Mouse (Mus musculus) spleen, adult 2 months (tissue): ENCODE data around the gene Hist1h2bh. TPM values are rescaled to one million over a fixed set of nuclear protein-coding genes. Genes with fewer than 3 reads are reported as not detected.
"Not testable (repeated sequence)": the region's sequence is repeated elsewhere in the genome, so short reads cannot be mapped to it uniquely, and the experiment has no call there.

ENCODE experiments used
- DNase-seq, 2 experiments: peaks; one replicate each; pipeline versions ENCODE4 v3.0.0 to v3.0.0-alpha.2; 2012 to 2021; ENCODE audit warnings: low spot score in 2 of 2, low read depth in 1 of 2
- H3K27ac ChIP-seq: fragments of 200-500 bp; 2 replicates; pipeline ENCODE4 v1.5.1; 2012; ENCODE audit warnings: low read length, inconsistent platforms; ENCODE audit not compliant: insufficient read depth
- H3K27me3 ChIP-seq: fragments of 200-500 bp; 2 replicates; pipeline ENCODE4 v1.6.1; 2012; ENCODE audit warnings: mild to moderate bottlenecking, moderate library complexity, low read length, inconsistent platforms; ENCODE audit not compliant: control insufficient read depth, insufficient read depth
- H3K36me3 ChIP-seq: fragments of 200-500 bp; 2 replicates; pipeline ENCODE4 v1.6.1; 2012; ENCODE audit warnings: mild to moderate bottlenecking, low read length, inconsistent platforms; ENCODE audit not compliant: control insufficient read depth, insufficient read depth
- H3K4me1 ChIP-seq: fragments of 200-500 bp; 2 replicates; pipeline ENCODE4 v1.6.1; 2011; ENCODE audit warnings: inconsistent platforms; ENCODE audit not compliant: control insufficient read depth, insufficient read depth, insufficient read length
- H3K4me3 ChIP-seq: fragments of 200-500 bp; 2 replicates; pipeline ENCODE4 v1.5.1; 2011; ENCODE audit warnings: mild to moderate bottlenecking, inconsistent platforms; ENCODE audit not compliant: insufficient read depth, insufficient read length; ENCODE audit errors: extremely low read depth
- CTCF ChIP-seq: fragments of 200-500 bp; IDR thresholded peaks from 2 replicates; pipeline ENCODE4 v1.5.1; 2011; ENCODE audit warnings: mild to moderate bottlenecking, inconsistent platforms; ENCODE audit not compliant: insufficient read depth, insufficient read length, insufficient replicate concordance; ENCODE audit errors: extremely low read depth
- POLR2A ChIP-seq: fragments of 200-500 bp; IDR thresholded peaks from 2 replicates; pipeline ENCODE4 v1.6.1; 2011; ENCODE audit warnings: low read depth, low read length, inconsistent platforms
- WGBS: fragments of 180-500 bp; shearing (Covaris S2); methylation state at CpG from one replicate; pipeline ENCODE4 v1.1.7; 2018; 5-methylcytosine and 5-hydroxymethylcytosine counted together
- polyA plus RNA-seq: library from polyadenylated mRNA; depleted of rRNA; stranded (reverse); fragments of >200 nt; gene quantifications from 2 replicates; pipeline ENCODE4 v1.2.3, GENCODE M21; 2012

Hist1h2bh gene
- polyA plus RNA-seq, 1 experiment = 4.9 TPM

- Histone ChIP-seq H3K4me3 (peak overlapping the region; percentile 30; the same call in 1 of the 2 replicates), H3K36me3 (no peaks in the 10 kb centered on the region), H3K27ac (no peak overlapping the region), H3K4me1 (peaks cover 2% of the 10 kb centered on the region; the same call in 1 of the 2 replicates), H3K27me3 (no peaks in the 10 kb centered on the region)
- 32% methylated on average over 2 of the region's 2 CpGs for WGBS
- DNase-seq = no peak
- TF ChIP-seq POLR2A (no peak), CTCF (no peak)
Measured at GRCm38 (mm10) chr13:23572218-23573033, 29.2 kb upstream of the Hist1h2bh start.

- not testable (repeated sequence) for H3K36me3 ChIP-seq, H3K27me3 ChIP-seq, H3K4me1 ChIP-seq, DNase-seq
- peak overlapping the region; percentile 92 for H3K27ac ChIP-seq
- WGBS = under 1% methylated on average over 17 of the region's 34 CpGs
- H3K4me3 ChIP-seq = peak overlapping the region; percentile 54
Measured at GRCm38 (mm10) chr13:23571504-23572217, 28.5 kb upstream of the Hist1h2bh start.

- under 1% methylated on average over 18 of the region's 18 CpGs for WGBS
Measured at GRCm38 (mm10) chr13:23571022-23571503, 27.9 kb upstream of the Hist1h2bh start, which contains the start of the genes Hist1h2ae and Hist1h2bg. Gene Hist1h2ae (minus strand): TSS chr13:23571220. Gene Hist1h2bg (plus strand): TSS chr13:23571396.

GRCm38 (mm10) chr13:23570261-23571021, 27.2 kb upstream of the Hist1h2bh start:
- WGBS = 3% methylated on average over 29 of the region's 41 CpGs
- H3K36me3 ChIP-seq, H3K27me3 ChIP-seq, DNase-seq, H3K4me1 ChIP-seq: not testable (repeated sequence)
- H3K27ac ChIP-seq = peak overlapping the region; percentile 99
- H3K4me3 ChIP-seq = peak overlapping the region; percentile 61

More at GRCm38 (mm10) chr13:23571022-23571503, 27.9 kb upstream of the Hist1h2bh start, which contains the start of the genes Hist1h2ae and Hist1h2bg:
- peak; percentile 48 to 91 for DNase-seq
- Histone ChIP-seq H3K36me3 (no peaks in the 10 kb centered on the region), H3K27ac (peak within 1 kb of the TSS; percentile 99), H3K4me1 (no peaks in the 10 kb centered on the region), H3K4me3 (peak within 1 kb of the TSS; percentile 61), H3K27me3 (no peaks in the 10 kb centered on the region)
- TF ChIP-seq POLR2A (no peak; the same call in 1 of the 2 replicates), CTCF (no peak)

- Histone ChIP-seq H3K27me3 (no peaks in the 10 kb centered on the region), H3K36me3 (no peaks in the 10 kb centered on the region), H3K4me1 (no peaks in the 10 kb centered on the region), H3K27ac (no peak overlapping the region), H3K4me3 (no peak overlapping the region)
- no peak for DNase-seq
- TF ChIP-seq POLR2A (no peak), CTCF (no peak)
- 89% methylated on average over 2 of the region's 2 CpGs for WGBS
Measured at GRCm38 (mm10) chr13:23564482-23564881, 21.3 kb upstream of the Hist1h2bh start.

GRCm38 (mm10) chr13:23562699-23563462, 19.7 kb upstream of the Hist1h2bh start:
- WGBS = 5% methylated on average over 18 of the region's 18 CpGs
- H3K36me3 ChIP-seq = no peaks in the 10 kb centered on the region
- no peaks in the 10 kb centered on the region for H3K27me3 ChIP-seq
- peak overlapping the region; percentile 86 for H3K27ac ChIP-seq
- TF ChIP-seq POLR2A (no peak), CTCF (no peak)
- H3K4me3 ChIP-seq = peak overlapping the region; percentile 51
- DNase-seq = no peak
- no peaks in the 10 kb centered on the region for H3K4me1 ChIP-seq
